16 mouse cellular contexts compared by ENCODE assay signal in the genomic region with DNA sequence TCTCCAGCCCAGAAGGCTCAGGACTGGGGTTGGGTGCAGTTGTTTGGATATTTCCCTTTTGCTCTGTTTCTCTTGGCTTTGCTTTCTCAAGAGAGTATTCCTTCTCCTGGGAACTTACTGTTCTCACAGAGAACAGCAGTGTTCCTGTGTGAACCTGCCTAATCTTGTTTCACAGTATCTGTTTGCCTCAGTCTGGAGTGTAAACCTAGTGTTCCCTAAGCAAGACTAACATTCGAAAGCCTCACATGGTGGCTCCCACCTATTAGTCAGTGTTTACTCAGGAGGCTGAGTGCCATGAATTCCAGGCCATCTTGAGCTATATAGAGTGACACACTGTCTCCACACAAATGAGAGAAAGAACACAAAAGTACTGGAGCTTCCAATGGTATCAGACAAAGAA. TPM values are rescaled to one million over a fixed set of nuclear protein-coding genes. Genes with fewer than 3 reads are reported as not detected.
DNase-seq lines count a peak whose midpoint lies in the region; ATAC-seq and TF ChIP-seq lines count a peak whose summit lies in the region.
"Had no signal": no experiment of that assay in that cellular context is flagged by ENCODE, and none has a peak within 500 bp of the region (broad histone marks: within the 10 kb centered on the region; RNA-seq: fewer than 3 reads in every experiment).

No protein-coding gene starts in this region.

- DNase-seq in heart, adult 18-20 months, result peak; percentile 32 to 53
- DNase-seq in heart, postnatal 25 days (ENCODE audit: low spot score), result no peak
- no peak for DNase-seq in lung, adult 2 months
- no peak for DNase-seq in thymus, postnatal 14 days
- DNase-seq in midbrain, embryonic 14.5 days, result no peak
- DNase-seq: B cell, adult 2 months; cerebellum, postnatal 14 days; layer of hippocampus, adult 9-11 months; right cerebral cortex, postnatal 25 days had no signal

- no peaks in the 10 kb centered on the region for H3K27me3 ChIP-seq in lung, embryonic 16.5 days (ENCODE audit: control insufficient read depth, insufficient read depth, low read depth, low read length)
- H3K27me3 ChIP-seq in heart, embryonic 13.5 days (replicated peaks), result 0 out of 2 replicates have a peak, but pooled peaks cover 6% of the 10 kb centered on the region
- H3K27me3 ChIP-seq in stomach, embryonic 16.5 days (ENCODE audit: control insufficient read depth, insufficient read depth, low read length), result no peaks in the 10 kb centered on the region
- no peaks in the 10 kb centered on the region for H3K27me3 ChIP-seq in midbrain, embryonic 14.5 days (ENCODE audit: control insufficient read depth, insufficient read depth, low read length)
- H3K27me3 ChIP-seq: hindbrain, embryonic 13.5 days; Patski had no signal

- intact Hi-C loops in heart, postnatal 25 days (cut with DNase I), result no loop called here

- H3K4me1 ChIP-seq in lung, embryonic 16.5 days (replicated peaks; ENCODE audit: control insufficient read depth, insufficient read depth, low read length), result peaks cover 7% of the 10 kb centered on the region; the same call in 1 of the 2 replicates
- no peaks in the 10 kb centered on the region for H3K4me1 ChIP-seq in lung, adult 2 months (ENCODE audit: control insufficient read depth, insufficient read depth, low read length)
- H3K4me1 ChIP-seq in heart, embryonic 13.5 days, result peaks cover 23% of the 10 kb centered on the region
- H3K4me1 ChIP-seq in stomach, embryonic 16.5 days (ENCODE audit: control insufficient read depth, insufficient read depth, low read length), result no peaks in the 10 kb centered on the region; the same call in 1 of the 2 replicates
- no peaks in the 10 kb centered on the region for H3K4me1 ChIP-seq in midbrain, embryonic 14.5 days (ENCODE audit: control insufficient read depth, insufficient read depth, low read length)
- H3K4me1 ChIP-seq: hindbrain, embryonic 13.5 days had no signal

- peak; percentile 75 for ATAC-seq in lung, embryonic 16.5 days (ENCODE audit: low read depth)
- ATAC-seq in heart, embryonic 13.5 days (ENCODE audit: extremely low read depth, insufficient number of reproducible peaks, low FRiP score, low TSS enrichment), result no peak; the same call in 1 of the 2 replicates
- peak; percentile 92 for ATAC-seq in stomach, embryonic 16.5 days (ENCODE audit: insufficient read depth, low FRiP score)
- no peak for ATAC-seq in midbrain, embryonic 14.5 days (ENCODE audit: low FRiP score, low TSS enrichment)
- ATAC-seq: forebrain, embryonic 16.5 days; Patski had no signal

- TF ChIP-seq POLR2A in lung, adult 2 months (IDR thresholded peaks at IDR 0.05; ENCODE audit: borderline replicate concordance, extremely low read depth, low read depth, low read length), result no peak

- H3K4me2 ChIP-seq in lung, embryonic 16.5 days (ENCODE audit: low read depth, low read length), result no peak overlapping the region
- no peak overlapping the region for H3K4me2 ChIP-seq in heart, embryonic 13.5 days
- H3K4me2 ChIP-seq in stomach, embryonic 16.5 days (ENCODE audit: low read depth, low read length), result no peak overlapping the region
- no peak overlapping the region for H3K4me2 ChIP-seq in midbrain, embryonic 14.5 days (ENCODE audit: low read length)
- H3K4me2 ChIP-seq: hindbrain, embryonic 13.5 days had no signal

- no peak overlapping the region for H3K9ac ChIP-seq in lung, embryonic 16.5 days (ENCODE audit: low read length)
- H3K9ac ChIP-seq in heart, embryonic 13.5 days, result no peak overlapping the region
- H3K9ac ChIP-seq in stomach, embryonic 16.5 days (ENCODE audit: low read length), result no peak overlapping the region
- no peak overlapping the region for H3K9ac ChIP-seq in midbrain, embryonic 14.5 days (replicated peaks; ENCODE audit: low read length)
- H3K9ac ChIP-seq: hindbrain, embryonic 13.5 days had no signal

- no peak for TF ChIP-seq CTCF in lung, adult 2 months (IDR thresholded peaks at IDR 0.05; ENCODE audit: insufficient read depth, low read length)

- no peak overlapping the region for H3K4me3 ChIP-seq in lung, embryonic 16.5 days (ENCODE audit: low read length)
- no peak overlapping the region for H3K4me3 ChIP-seq in lung, adult 2 months (replicated peaks; ENCODE audit: extremely low read depth, low read depth, low read length)
- H3K4me3 ChIP-seq in heart, embryonic 13.5 days, result no peak overlapping the region
- H3K4me3 ChIP-seq in stomach, embryonic 16.5 days (replicated peaks; ENCODE audit: low read length), result no peak overlapping the region
- no peak overlapping the region for H3K4me3 ChIP-seq in midbrain, embryonic 14.5 days (replicated peaks; ENCODE audit: low read depth, low read length)
- H3K4me3 ChIP-seq: hindbrain, embryonic 13.5 days; megakaryocyte, embryonic 14.5 days had no signal

- H3K9me3 ChIP-seq in lung, embryonic 16.5 days (ENCODE audit: control insufficient read depth, low read length), result no peaks in the 10 kb centered on the region
- H3K9me3 ChIP-seq in heart, embryonic 13.5 days, result no peaks in the 10 kb centered on the region
- no peaks in the 10 kb centered on the region for H3K9me3 ChIP-seq in stomach, embryonic 16.5 days (replicated peaks; ENCODE audit: control insufficient read depth, low read length)
- no peaks in the 10 kb centered on the region for H3K9me3 ChIP-seq in midbrain, embryonic 14.5 days (ENCODE audit: control insufficient read depth, low read length)
- H3K9me3 ChIP-seq: hindbrain, embryonic 13.5 days; megakaryocyte, embryonic 14.5 days had no signal

- 15% methylated on average over 1 of the region's 1 CpGs for WGBS in lung, embryonic 16.5 days
- WGBS in lung, adult 2 months, result 38% methylated on average over 1 of the region's 1 CpGs
- WGBS in heart, embryonic 13.5 days, result 15% methylated on average over 1 of the region's 1 CpGs
- WGBS in stomach, embryonic 16.5 days, result 9% methylated on average over 1 of the region's 1 CpGs
- WGBS in midbrain, embryonic 14.5 days, result 35% methylated on average over 1 of the region's 1 CpGs

- peak overlapping the region; percentile 20 for H3K27ac ChIP-seq in lung, embryonic 16.5 days (ENCODE audit: low read length)
- H3K27ac ChIP-seq in heart, embryonic 13.5 days (replicated peaks), result peak overlapping the region; percentile 24
- H3K27ac ChIP-seq in stomach, embryonic 16.5 days (ENCODE audit: low read length), result peak overlapping the region; percentile 90
- no peak overlapping the region for H3K27ac ChIP-seq in midbrain, embryonic 14.5 days (replicated peaks; ENCODE audit: low read depth, low read length)
- H3K27ac ChIP-seq: hindbrain, embryonic 13.5 days had no signal

- H3K36me3 ChIP-seq in lung, embryonic 16.5 days (ENCODE audit: control insufficient read depth, insufficient read depth, low read length), result no peaks in the 10 kb centered on the region
- no peaks in the 10 kb centered on the region for H3K36me3 ChIP-seq in heart, embryonic 13.5 days
- H3K36me3 ChIP-seq in stomach, embryonic 16.5 days (ENCODE audit: control insufficient read depth, insufficient read depth, low read length), result no peaks in the 10 kb centered on the region
- no peaks in the 10 kb centered on the region for H3K36me3 ChIP-seq in midbrain, embryonic 14.5 days (ENCODE audit: control insufficient read depth, insufficient read depth, low read length)
- H3K36me3 ChIP-seq: hindbrain, embryonic 13.5 days had no signal

RNA-seq across cellular contexts. Expression of a gene that starts 31.4 kb away (rescaled TPM):
- 100 to 1,000 TPM in 1 of 2 experiments, 10 to 100 TPM in 1; 97.1 to 115 TPM for total RNA-seq in heart, adult 18-20 months (2021)
- 100 to 1,000 TPM; 121 to 130 TPM for total RNA-seq in heart, postnatal 25 days (2021)
- polyA plus RNA-seq in lung, embryonic 16.5 days (2015; fragmentation: Nextera tagmentation; extraction: Ambion mirVana), result 51.9 and 53.4 TPM in 2 replicates
- polyA plus RNA-seq in lung, adult 2 months (2012; rRNA removed), result 37.3 and 154 TPM in 2 replicates
- 97.1 and 106 TPM in 2 replicates for polyA plus RNA-seq in heart, embryonic 13.5 days (2015; fragmentation: Nextera tagmentation; extraction: Ambion mirVana)
- 465 and 640 TPM in 2 replicates for polyA plus RNA-seq in stomach, embryonic 16.5 days (2015; fragmentation: Nextera tagmentation; extraction: Ambion mirVana)
- polyA plus RNA-seq in midbrain, embryonic 14.5 days (2014; fragmentation: Nextera tagmentation; extraction: Ambion mirVana), result 4.1 and 4.3 TPM in 2 replicates

Comparison
In these comparisons a context has a peak if more than half of its experiments do, and no peak if none do; other contexts are left out.
1. DNase-seq: peak in heart, adult 18-20 months (2 of 2); none in heart, postnatal 25 days (single experiment), lung, adult 2 months (single experiment), thymus, postnatal 14 days (single experiment) and midbrain, embryonic 14.5 days (single experiment).
2. ATAC-seq: peak in lung, embryonic 16.5 days (single experiment) and stomach, embryonic 16.5 days (single experiment); none in heart, embryonic 13.5 days (single experiment) and midbrain, embryonic 14.5 days (single experiment).